Mouse (Mus musculus): ENCODE measurements at regions not wholly inside any gene's neighbourhood (a gene's known extent, or its start where the extent isn't known, plus 50 kb on each side); places are given as distances from the start of the nearest gene placed in this dataset.

DNA sequence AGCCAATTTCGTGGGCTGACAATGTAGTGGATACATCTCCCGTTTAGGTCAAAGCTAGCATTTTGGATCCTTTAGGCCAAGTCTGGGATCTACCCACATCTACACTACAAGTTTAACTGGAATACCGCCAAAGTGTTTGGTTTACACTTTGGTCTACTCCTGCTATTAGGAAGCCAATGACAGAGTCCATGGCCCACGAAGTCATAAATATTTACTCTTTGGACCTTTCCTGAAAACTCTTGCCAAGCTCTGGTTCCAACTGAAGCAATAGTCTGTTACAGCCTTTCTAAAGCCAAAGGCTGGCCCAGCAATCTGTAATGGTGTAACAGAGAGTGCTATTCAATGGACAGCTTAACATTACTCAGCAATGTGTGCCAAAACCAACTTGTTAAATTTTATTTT is 1600.8 kb downstream of the Efnb2 start:
- CTCF ChIA-PET: no interaction called here
- POLR2A ChIA-PET: no interaction called here

DNA sequence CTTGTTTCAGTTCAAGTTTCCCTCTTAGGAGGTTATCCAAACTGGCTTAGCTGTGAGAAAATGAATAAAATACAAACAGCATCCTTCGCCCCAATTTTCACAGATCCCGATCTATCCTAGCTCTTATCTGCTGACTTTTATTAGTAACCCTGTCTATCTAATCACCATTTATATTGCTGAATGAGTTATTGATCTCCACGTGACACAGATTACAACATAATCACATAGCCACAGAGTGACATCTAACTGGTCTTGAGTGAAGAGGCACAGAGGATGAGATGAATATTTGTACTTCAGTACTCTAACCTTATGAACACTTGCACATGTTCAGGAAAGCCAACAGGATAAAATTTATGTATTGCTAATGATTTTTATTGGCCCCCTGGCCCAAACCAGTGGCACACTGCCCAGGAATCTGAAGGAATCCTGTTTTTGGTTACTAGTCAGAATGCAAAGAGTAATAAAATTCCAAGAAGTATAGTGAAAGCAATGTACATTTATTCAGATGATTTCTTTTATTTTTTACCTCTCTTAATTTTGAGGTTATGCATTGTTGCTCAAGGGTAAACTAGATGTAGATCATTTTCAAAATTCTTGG is 1634.7 kb downstream of the Efnb2 start:
- POLR2A ChIA-PET: no interaction called here

DNA sequence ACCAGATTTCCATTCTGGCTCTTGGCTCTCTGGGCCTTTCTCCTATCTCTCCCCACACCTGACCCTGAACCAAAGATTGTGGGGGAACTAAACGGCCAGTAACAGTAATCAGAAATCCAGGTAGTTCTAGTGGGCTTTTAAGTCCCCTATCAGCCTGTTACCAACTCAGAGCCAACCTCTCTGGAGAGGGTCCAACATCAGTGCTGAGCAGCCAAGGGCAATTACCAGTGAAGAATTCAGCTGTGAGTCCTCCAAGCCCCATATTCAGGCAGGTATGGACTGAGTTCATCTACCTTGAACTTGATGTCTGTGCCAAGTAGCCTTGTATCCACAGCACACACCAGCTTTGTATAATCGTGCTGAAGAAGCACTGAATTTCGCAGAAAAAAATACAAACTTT is 1636.7 kb downstream of the Efnb2 start:
- CTCF ChIA-PET: no interaction called here

More for the DNA sequence above, 1634.7 kb downstream of the Efnb2 start:
- CTCF ChIA-PET: no interaction called here

DNA sequence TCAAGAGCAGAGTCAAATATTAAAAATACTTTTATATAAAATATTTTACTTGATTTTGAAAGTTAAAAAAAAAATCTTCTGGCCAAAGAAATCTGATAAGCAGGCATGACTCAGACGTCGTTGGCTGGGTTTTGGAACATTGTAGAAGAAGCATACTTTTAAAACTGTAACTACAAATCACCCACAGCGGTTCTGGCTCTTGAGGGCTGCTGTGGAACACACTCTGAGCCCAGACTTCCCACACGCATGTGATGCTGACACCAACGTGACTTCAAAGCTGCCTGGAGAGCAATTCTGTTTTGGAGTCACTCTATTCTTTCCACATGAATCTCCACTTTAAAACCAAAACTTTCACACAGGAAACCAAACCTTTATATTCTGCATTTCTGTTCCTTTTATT is 1649.2 kb downstream of the Efnb2 start:
- POLR2A ChIA-PET: no interaction called here
- CTCF ChIA-PET: no interaction called here

More for the DNA sequence above, 1636.7 kb downstream of the Efnb2 start:
- POLR2A ChIA-PET: no interaction called here

DNA sequence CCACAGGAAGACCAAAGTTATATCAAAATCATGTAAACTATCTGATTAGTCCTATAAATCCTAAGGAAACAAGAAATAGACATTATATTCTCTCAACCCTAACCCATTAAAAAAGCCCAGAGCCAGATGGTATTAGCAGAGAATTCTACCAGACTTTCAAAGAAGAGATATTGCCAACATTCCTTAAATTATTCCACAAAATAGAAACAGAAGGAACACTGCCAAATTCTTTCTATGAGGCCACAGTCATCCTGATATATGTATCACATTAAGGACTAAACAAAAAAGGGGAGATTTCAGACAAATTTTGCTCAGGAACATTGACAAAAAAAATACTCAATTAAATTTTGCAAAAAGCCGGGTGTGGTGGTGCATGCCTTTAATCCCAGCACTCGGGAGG is 1669.5 kb downstream of the Efnb2 start:
- ChIA-PET POLR2A (no interaction called here), CTCF (no interaction called here)

DNA sequence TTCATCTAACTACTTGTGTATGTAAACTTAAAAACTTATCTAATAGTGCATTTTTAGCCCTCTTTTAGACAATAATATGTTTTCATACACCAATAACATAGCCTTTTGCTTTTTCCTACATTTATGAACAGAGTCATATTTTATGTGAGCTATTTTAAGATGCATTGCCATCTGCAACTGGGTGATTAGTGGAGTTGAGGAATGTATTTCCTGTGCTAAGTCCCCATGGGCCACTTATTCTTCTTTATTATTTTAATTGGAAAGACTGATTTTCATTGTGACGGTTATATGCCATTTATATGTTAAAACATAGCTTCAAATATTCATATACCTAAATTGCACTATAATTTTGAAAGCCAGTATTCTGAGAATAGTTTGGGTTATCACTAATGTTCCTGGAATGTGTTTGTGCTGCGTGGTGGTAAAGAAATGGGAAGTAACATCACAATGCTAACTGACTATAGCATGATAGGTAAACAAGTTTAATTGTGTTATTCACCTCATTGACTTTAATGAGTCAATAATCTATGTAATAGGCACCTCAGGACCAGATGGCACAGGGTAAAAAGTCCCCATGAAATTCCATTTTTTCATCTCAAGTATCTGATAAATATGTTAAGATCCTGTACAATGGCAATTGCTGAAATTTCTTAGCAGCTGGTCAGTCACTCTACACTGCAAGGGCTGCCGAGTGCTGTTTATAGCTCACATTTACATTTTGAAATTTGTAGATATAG is 1671.5 kb downstream of the Efnb2 start:
- ChIA-PET POLR2A (no interaction called here), CTCF (no interaction called here)

DNA sequence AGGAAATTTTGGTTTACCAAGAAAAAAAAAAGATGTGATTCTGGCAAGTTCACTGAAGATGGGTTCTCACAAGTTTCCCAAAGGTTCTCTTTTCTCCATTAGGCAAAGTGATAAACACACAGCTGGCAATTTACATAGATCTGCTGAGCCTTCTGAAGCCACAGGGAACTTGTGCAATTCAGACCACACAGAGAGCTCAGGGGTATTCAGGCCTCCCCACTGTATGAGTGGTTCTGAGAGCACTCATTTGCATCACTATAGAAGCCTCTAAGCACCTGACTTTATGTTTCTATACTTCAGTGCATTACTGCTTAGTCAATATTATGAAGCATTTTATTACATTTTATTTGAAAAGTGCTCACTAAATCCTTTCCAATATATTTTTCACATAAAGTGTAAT is 1687.1 kb downstream of the Efnb2 start:
- CTCF ChIA-PET: interaction anchor here in 1 of 4 experiments (0.6 kb wide), 1 partner anchor 97 kb away, joined by 3 read pairs; no protein-coding TSS in a partner anchor
- POLR2A ChIA-PET: no interaction called here

DNA sequence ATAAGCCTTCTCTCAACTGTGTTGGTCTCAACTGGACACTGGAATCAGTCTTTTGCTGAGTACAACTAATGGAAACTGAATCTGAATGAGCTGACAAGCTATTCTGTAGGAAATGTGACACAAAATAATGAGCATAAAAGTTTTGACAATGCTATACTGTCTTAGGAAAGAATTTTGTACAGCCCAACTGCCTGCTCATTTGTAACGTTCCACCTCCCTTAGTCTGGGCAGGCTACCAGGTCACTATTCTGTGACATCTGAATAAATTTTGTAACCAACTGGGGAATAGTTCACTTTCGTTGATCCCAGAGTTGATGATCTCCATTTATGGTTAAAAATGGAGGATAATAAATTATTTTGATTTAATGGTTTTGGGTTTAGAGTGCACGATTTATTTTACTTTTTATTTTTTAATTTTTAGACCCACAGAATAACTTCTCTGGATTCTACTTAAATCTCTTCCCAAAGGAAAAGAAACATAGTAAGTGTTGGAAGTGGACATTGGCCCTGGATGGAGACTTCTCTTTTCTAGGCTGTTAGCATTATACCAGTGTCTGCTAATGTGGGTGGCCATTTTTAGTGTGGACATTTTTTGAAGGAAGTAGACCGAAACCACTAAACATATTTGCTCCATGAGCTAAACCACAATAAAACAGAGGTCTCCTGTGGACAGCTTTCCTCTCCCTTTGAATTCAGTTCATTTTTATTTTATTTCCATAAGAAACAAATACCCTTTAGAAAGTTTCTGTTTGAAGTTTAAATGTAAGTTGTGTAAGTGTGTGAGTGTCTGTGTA is 1697.8 kb downstream of the Efnb2 start:
- ChIA-PET POLR2A (no interaction called here), CTCF (no interaction called here)

DNA sequence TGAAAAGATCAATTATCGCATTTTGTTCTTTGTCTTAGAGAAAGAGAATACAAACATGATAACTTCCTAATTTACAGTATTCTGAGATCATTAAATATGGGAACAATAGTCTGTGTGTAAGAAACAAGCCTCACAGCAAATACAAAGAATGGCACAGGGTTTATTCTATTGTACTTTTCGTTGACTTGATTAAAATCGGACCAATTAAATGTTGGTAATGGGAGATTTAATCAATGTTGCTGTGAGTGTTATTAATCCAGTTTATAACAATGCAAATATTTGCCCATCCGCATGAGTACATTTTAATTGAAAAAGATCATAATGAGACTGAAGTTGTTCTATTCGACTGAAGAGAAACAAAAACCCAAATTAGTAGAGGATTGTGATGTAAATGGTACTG is 1703.0 kb downstream of the Efnb2 start:
- CTCF ChIA-PET: no interaction called here
- POLR2A ChIA-PET: no interaction called here

DNA sequence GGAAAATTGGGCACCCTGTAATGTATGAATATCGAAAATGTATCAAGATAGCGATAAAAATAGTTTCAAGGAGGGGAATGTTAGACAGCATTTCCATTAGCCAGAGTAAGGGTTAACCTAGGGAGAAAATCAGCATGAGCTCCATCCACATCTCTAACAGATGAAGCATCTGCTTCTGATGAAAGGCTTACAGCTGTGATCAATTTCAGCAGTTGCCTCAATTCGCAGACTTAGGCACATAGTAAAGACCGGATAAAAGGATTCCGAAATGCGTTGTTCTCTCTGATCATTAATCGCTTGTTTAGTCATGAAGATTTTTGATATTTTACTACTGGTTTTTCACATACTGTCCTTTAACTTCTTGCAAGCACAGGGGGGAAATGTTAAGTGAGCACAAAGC is 1706.8 kb downstream of the Efnb2 start:
- ChIA-PET POLR2A (no interaction called here), CTCF (no interaction called here)

DNA sequence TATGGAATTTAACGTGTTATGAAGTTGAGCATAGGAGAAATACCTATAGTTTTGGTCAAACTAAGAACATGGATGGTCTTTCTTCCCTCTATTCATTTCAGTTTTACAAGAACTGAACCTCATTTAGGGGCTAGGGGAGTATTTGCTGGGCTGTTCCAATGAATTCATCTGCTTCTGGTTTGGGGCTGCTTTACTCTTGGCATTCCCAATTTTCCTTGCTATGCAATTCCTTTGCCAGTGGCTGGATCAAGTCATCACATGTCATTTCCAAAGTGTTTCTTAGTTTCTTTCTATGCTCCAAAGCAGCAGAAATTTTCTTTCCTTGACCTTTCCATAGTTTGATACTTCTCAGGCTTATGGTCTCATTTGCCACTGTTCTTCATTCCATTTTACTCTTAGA is 1738.6 kb downstream of the Efnb2 start:
- CTCF ChIA-PET: interaction anchor here in 1 of 4 experiments (0.6 kb wide), 1 partner anchor 92 kb away, joined by 7 read pairs; no protein-coding TSS in a partner anchor
- POLR2A ChIA-PET: no interaction called here

DNA sequence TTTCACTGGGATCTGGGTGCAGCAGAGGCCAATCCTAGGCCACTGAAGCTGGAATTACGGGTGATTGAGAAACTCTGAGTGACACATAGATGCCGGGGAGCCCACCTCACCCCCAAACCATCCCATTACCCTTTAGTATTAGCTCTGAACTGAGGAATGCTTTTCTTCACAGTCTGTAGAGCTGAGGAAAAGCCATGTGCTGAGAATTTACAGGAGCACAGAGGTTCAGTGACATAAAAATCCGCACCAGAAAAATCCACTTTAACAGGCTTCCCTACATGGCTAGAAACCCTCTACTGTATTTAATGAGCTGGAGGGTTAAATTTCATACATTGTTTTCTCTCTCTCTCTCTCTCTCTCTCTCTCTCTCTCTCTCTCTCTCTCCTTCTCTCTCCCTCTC is 1753.4 kb downstream of the Efnb2 start:
- ChIA-PET CTCF (no interaction called here), POLR2A (no interaction called here)

DNA sequence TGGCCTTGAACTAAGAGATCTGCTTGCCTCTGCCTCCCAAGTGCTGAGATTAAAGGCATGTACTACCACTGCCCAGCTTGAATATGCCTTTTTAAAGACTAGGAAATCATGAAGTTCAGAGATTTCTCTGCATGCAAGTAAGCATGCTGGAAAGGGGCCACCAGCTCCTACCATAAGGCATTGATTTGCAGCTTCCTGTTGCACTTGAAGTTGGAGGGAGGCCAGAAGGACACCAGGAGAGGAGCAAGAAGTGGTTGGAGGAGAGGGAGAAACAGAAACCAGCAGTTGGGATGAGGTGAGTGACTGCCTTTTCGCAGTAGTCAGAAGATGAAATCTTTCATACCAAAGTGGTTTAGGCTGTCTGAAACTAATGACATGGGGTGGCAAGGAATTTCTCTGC is 1769.6 kb downstream of the Efnb2 start:
- CTCF ChIA-PET: no interaction called here
- POLR2A ChIA-PET: interaction anchor here in 1 of 4 experiments (0.6 kb wide), 1 partner anchor 90 kb away, joined by 3 read pairs; no protein-coding TSS in a partner anchor

DNA sequence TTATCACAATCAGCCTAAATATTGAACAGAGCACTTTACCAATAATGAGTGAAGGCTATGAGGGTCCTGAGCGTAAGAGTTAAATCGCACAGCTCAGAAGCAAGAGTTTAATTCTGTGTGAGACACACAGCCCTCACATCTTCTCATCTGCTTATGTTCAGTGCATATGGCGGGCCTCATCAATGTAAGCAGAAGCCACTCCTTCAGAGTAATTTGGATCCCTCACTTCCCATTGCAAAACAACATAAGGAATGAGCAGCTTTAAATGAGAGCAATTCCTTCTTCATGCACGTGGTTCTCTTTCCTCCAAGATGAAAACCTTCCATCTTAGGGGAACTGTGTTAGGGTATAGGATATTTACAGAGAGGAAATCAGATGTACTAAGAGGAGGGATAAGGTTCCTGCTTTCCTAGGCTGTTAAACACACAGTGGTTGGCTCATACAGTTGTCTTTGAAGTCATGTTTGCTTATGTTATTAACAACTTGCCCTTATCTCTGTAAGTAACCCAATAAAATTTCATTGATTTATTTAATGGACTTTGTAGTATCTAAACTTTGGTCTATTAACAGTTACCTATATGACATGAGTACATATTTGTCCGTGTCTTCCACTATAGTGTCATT is 1774.2 kb downstream of the Efnb2 start:
- ChIA-PET POLR2A (no interaction called here), CTCF (no interaction called here)

DNA sequence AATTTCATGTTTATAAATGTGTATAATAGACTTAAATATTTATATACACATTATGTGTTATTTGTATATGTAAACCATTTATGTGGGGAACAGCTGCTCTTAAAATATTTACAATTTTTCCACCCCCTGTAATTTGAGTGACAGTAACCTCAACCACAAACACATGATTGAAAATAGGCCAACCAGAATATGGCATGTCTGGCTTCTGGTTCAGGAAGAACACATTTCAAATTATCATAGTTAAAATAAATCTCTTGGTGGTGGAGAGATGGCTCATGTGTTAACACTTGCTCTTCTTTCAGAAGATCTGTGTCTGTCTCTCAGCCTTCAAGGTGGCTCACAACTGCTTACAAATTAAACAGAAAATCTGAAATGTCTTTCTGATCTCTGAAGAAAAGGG is 1776.2 kb downstream of the Efnb2 start:
- ChIA-PET CTCF (no interaction called here), POLR2A (no interaction called here)

DNA sequence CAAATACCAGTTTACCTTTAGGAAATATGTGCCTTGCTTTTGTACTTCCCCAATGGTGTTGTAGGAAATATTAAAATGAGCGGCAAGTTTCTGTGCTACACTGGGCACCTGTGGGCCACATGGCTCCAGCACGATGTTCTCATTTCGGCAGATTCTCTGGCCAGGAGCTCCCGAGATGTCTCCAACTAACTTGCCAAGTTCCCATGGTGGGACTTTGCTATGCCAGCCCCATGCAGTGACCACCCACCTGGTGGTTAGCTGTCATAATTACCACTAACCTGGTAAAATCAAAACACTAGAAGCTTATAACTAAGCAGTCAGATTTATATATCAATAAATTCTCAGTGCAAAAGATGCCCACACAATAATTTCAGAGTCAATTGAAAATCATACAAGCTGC is 1777.5 kb upstream of the Slc10a2 start:
- ChIA-PET CTCF (no interaction called here), POLR2A (no interaction called here)

Measured in embryonic stem cell, embryonic (primary cell).